In genomic region chr4:84272867-84273266, GRCm38 (mm10) we compare ENCODE assay signal across 17 mouse cellular contexts.
"Had no signal": no experiment of that assay in that cellular context is flagged by ENCODE, and none has a peak within 500 bp of the region (broad histone marks: within the 10 kb centered on the region; RNA-seq: fewer than 3 reads in every experiment).

No protein-coding gene starts in this region.

- DNase-seq: liver, embryonic 13.5 days; liver, postnatal 0 days; lung, adult 2 months; lung, postnatal 14 days; right cerebral cortex, postnatal 14 days; thymus, adult 18-20 months; thymus, postnatal 14 days; thymus, postnatal 36 days had no signal

- ATAC-seq: liver, postnatal 0 days; midbrain, embryonic 13.5 days; midbrain, embryonic 15.5 days had no signal

- H3K27ac ChIP-seq: liver, embryonic 13.5 days; liver, embryonic 15.5 days; lung, embryonic 15.5 days; macrophage; midbrain, embryonic 13.5 days; midbrain, embryonic 15.5 days; neural tube, embryonic 12.5 days; stomach, embryonic 15.5 days had no signal

- H3K27me3 ChIP-seq: liver, embryonic 13.5 days; liver, embryonic 15.5 days; lung, embryonic 15.5 days; neural tube, embryonic 12.5 days; stomach, embryonic 15.5 days had no signal

- H3K9ac ChIP-seq: liver, embryonic 13.5 days; liver, embryonic 15.5 days; liver, postnatal 0 days; lung, embryonic 15.5 days; midbrain, embryonic 13.5 days; midbrain, embryonic 15.5 days; neural tube, embryonic 12.5 days; stomach, embryonic 15.5 days had no signal

- H3K36me3 ChIP-seq: liver, embryonic 13.5 days; liver, embryonic 15.5 days; lung, embryonic 15.5 days; midbrain, embryonic 13.5 days; midbrain, embryonic 15.5 days; neural tube, embryonic 12.5 days; stomach, embryonic 15.5 days had no signal

- H3K4me1 ChIP-seq: liver, embryonic 13.5 days; liver, embryonic 15.5 days; lung, embryonic 15.5 days; megakaryocyte, embryonic 14.5 days; midbrain, embryonic 15.5 days; stomach, embryonic 15.5 days had no signal

- H3K4me3 ChIP-seq: liver, embryonic 13.5 days; liver, embryonic 15.5 days; lung, embryonic 15.5 days; megakaryocyte, embryonic 14.5 days; midbrain, embryonic 13.5 days; midbrain, embryonic 15.5 days; neural tube, embryonic 12.5 days; stomach, embryonic 15.5 days had no signal

- H3K9me3 ChIP-seq: liver, embryonic 13.5 days; liver, embryonic 15.5 days; lung, embryonic 15.5 days; midbrain, embryonic 13.5 days; midbrain, embryonic 15.5 days; neural tube, embryonic 12.5 days; stomach, embryonic 15.5 days had no signal

- H3K4me2 ChIP-seq: liver, embryonic 13.5 days; liver, embryonic 15.5 days; lung, embryonic 15.5 days; midbrain, embryonic 11.5 days; midbrain, embryonic 13.5 days; midbrain, embryonic 15.5 days; neural tube, embryonic 12.5 days; stomach, embryonic 15.5 days had no signal
